Mouse (Mus musculus): Measurements from ENCODE around the gene Lat.
A peak's percentile ranks its signal among the peaks of the same experiment; 100 is the strongest.
"Not testable (repeated sequence)": the region's sequence is repeated elsewhere in the genome, so short reads cannot be mapped to it uniquely, and the experiment has no call there.

Gene Lat

GRCm38 (mm10) chr7:126369393-126369792 is at the start of gene Lat:
TSS of gene Lat (minus strand) at chr7:126369570.
- peak; percentile 37 for DNase-seq (ENCODE audit: low spot score)

DNA sequence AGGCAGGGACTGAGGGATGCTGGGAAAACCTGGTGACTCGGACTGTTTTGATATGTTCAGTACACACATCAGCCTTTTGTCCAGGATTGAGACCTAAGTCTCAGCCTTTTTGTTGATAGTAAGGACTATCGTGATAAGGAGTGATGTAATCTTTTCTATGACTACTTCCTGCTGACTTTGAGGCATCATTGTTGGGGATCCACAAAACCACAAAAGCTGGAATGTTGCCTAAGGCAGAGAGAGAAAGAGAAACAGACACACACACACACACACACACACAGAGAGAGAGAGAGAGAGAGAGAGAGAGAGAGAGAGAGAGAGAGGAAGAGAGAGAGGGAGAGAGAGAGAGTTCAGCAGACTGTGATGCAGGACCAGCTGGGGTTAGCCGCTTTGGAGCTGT is 49.1 kb upstream of the Lat start:
- DNase-seq (ENCODE audit: low spot score) = no peak

- DNase-seq (ENCODE audit: low spot score) = no peak
Observed at GRCm38 (mm10) chr7:126417606-126418005, 48.2 kb upstream of the Lat start.

DNA sequence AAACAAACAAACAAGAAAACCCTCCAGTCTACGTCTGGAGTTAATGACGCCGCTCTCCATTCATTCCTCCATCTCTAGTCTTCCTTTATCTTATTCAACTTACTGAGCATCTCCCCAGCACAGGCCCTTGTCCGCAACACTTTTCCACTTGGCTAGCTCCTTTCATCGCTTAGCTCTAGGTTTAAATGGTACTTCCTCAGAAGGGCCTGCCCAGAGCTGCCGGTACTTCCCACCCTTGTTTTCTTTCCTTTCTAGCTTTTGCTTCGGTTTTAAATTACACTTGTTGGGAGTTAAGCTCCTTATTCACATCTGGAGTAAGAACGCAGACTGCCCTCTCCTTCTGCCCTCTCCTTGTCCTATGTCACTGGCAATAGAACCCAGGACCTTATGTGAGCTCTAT is 47.7 kb upstream of the Lat start:
- peak; percentile 7 for DNase-seq (ENCODE audit: low spot score)

DNA sequence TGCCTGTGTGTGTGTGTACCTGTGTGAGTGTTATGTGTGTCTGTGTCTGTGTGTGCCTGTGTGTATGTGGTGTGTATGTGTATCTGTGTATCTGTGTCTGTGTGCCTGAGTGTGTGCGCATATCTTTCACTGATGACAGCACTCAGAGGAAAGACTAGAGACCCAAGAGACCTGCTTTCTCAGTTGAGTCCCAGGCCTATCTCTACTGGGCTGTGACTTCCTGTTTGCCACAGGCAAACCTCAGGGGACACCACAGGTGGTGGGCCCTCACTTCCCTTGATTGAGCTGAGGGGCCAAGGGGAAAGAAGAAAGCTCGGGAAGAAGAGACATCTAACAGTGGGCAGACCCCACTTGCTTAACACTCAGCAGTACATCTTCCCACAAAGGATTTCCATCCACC is 47.2 kb upstream of the Lat start:
- DNase-seq (ENCODE audit: low spot score) = peak; percentile 17

DNA sequence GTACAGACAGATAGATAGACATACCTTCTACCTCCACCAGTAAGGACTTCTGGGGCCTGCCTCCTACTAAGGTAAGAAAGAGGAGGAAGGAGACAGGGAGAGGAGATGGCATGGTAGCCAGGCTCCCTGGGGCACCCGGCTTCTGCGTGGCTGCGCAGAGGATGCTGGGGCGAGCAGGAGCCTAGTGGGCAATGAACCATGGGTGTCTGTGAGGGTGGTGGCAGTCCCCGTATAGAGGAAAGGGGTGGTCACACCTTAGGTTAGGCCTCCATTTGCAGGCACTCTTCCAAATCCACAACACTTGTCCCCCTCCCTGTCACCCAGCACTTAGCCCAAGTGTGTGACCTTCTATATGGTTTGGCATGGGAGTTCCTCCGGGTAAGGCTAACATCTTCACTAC is 45.4 kb upstream of the Lat start, which contains the start of gene Cd19:
TSS of gene Cd19 (minus strand) at position 165 of the 400 bp plus-strand sequence.
- DNase-seq (ENCODE audit: low spot score) = no peak

DNA sequence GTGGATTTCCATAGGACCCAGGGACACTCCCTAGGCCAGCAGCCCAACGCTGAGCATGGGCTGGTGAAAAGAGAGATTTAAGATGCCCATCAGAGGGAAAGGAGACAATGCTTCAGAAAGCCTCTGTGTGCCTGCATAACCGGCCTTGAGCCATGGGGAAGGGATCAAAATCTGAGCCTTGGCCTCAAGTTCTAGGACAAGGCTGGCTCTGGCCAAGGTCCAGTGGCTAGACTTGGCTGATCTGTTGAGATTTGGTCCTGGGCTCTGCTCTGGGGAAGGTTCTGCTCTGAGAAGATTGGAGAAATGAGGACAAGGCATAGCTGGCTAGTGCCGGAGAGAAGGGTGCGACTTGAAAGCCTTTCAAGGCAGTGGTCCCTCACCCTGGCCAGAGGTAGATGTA is 41.7 kb upstream of the Lat start:
- no peak for DNase-seq (ENCODE audit: low spot score)

DNA sequence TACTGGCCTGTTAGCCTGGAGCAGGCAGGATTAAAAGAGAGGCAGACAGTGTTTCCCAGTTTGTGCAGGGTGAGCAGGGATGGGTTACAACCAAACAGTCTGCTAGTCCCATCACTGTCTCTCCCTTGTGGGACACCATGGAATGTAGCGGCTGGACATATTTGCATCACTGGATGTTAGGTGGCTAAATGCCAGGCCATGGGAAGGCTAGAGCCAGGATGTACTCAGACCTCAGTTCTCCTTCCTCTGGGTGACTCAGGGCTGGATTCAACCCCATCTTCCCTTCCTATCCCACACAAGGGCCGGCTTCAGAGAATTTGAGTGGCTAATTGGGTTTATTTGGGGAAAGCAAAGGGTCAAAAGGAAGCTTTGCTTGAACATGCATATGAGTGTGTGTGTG is 39.3 kb upstream of the Lat start:
- no peak for DNase-seq (ENCODE audit: low spot score)

DNA sequence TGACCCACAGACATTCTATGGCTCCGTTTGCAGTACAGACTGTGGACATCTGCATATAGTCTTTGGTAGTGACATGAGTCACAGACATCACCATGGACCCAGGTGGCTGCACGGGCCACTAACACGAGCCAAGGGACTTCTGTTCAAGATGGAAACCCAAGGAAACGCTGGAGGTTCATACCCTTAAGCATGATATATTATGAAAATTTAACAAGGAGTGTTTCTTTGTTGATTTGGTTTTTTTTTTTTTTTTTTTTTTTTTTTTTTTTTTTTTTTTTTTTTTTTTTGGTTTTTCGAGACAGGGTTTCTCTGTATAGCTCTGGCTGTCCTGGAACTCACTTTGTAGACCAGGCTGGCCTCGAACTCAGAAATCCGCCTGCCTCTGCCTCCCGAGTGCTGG is 33.1 kb upstream of the Lat start:
- not testable (repeated sequence) for DNase-seq (ENCODE audit: low spot score)

GRCm38 (mm10) chr7:126399548-126399947 is 30.2 kb upstream of the Lat start:
- DNase-seq (ENCODE audit: low spot score) = peak; percentile 70

DNA sequence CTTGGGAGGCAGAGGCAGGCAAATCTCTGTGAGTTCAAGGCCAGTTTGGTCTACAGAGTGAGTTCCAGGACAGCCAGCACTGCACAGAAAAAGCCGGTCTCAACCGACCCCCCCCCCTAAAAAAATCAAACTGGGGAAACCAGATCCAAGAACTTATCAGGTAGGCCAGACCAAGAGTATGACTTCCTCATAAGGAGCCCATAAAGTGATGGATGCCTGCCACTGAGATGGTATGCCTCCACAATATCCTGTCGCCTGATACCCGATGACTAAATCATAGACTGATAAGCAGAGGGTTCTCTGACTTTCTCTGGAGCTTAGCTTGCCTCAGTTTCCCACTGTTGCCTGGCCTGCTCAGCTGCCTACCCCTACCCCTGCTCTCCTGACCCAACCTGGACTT is 28.5 kb upstream of the Lat start:
- DNase-seq (ENCODE audit: low spot score) = no peak

- DNase-seq (ENCODE audit: low spot score) = no peak
Observed at GRCm38 (mm10) chr7:126397221-126397620, 27.9 kb upstream of the Lat start.

DNA sequence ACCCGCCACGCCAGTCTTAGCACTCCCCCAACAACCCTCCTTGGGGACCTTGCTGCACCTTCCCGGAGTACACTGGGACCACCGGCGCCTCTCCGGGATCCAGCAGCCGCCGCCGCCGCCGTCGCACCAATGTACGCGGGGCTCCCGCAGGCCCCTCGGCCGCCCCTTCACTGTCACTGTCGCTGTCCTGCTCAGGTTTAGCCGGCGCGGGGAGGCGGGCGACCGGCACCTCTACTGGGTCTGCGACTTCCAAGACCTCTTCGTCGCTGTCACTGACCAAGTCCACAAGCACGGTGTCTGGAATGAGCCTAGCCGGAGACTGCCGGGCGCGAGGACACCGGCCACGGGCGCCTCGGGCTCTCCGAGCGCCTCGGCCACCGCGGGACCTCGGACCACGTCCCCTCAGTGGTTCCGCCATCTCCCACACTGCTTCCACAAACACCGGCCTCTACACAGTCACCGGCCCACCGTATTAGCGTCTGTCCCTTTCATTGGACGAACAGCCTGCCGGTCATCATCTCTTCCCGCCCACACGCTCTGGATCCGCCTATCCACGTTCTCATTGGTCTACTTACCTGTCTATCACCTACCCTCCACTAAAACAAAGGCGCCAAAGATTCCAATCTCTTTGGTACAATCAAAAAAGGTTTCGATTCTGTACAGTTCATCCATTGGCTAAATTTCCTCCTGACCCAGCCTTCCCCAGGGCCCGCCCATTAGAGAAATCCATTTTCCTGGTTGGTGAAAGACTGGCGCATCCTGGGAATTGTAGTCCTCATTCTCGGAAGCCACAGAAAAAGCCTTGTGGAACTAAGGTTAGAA is 27.1 kb upstream of the Lat start, which contains the start of gene Nfatc2ip:
TSS of gene Nfatc2ip (minus strand) at position 440 of the 822 bp plus-strand sequence.
- DNase-seq (ENCODE audit: low spot score) = peak; percentile 93

GRCm38 (mm10) chr7:126392086-126392884 is 22.9 kb upstream of the Lat start:
- not testable (repeated sequence) for DNase-seq (ENCODE audit: low spot score)

GRCm38 (mm10) chr7:126388185-126388584 is 18.8 kb upstream of the Lat start:
- DNase-seq (ENCODE audit: low spot score) = no peak

DNA sequence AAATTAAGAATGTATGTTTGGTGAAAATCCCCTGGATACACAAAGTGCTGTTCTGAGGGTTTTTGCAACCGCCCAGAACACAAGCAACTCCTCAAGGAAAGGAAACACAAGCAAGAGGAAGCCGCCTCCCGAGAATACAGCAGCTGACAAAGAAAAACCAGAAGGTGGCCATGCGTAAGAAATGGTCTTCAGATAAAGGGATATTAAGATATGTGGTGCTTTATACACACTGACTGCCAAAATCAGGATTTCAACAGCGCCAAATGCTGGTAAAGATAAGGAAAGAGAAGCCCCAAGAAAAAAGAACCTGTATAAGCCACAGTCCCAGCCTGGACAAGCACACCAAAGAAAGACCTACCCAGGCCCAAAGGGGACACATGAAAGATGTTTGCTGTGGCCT is 14.2 kb upstream of the Lat start:
- no peak for DNase-seq (ENCODE audit: low spot score)

GRCm38 (mm10) chr7:126377278-126378158 is 8.1 kb upstream of the Lat start, which contains the start of gene Spns1:
TSS of gene Spns1 (minus strand) at chr7:126377450.
- DNase-seq (ENCODE audit: low spot score) = peak; percentile 85

DNA sequence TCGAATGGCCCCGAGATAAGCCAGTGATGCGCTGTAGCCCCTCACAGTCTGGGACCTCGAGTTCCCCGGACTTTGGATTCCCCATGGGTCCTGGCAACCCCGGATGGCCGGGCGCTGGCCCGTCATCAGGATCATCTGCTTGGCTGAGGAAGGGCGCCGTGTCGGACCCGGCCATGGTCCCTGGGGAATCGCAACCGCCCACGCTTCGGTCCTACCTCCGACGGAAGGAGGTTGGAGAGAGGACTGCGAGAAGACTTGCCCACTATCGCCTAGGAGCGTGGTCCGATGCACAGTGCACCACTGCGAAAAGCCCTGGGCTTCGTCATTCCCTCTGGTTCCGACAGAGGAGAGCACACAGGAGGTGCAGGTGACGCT is 7.5 kb upstream of the Lat start:
- no peak for DNase-seq (ENCODE audit: low spot score)

DNA sequence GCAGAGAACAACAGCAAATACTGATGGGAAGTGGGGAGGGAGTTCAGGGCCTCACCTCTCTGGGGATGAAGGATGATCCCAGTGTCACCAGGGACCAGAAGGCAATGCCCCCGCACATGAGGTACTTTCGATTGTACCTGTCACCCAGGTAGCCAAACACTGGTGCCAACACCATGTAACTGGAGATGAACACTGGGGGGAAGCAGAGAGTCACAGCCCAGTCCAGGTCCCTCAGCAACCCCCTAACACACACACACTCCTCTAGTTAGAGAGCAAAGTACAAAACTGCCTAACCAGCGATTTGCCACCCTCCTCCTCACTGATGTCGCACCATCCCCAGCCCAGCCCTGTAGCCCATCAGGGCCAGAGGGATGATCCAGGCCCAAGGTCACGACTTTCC is 5.6 kb upstream of the Lat start:
- DNase-seq (ENCODE audit: low spot score) = no peak

GRCm38 (mm10) chr7:126374526-126374925 is 5.2 kb upstream of the Lat start:
- DNase-seq (ENCODE audit: low spot score) = no peak

DNA sequence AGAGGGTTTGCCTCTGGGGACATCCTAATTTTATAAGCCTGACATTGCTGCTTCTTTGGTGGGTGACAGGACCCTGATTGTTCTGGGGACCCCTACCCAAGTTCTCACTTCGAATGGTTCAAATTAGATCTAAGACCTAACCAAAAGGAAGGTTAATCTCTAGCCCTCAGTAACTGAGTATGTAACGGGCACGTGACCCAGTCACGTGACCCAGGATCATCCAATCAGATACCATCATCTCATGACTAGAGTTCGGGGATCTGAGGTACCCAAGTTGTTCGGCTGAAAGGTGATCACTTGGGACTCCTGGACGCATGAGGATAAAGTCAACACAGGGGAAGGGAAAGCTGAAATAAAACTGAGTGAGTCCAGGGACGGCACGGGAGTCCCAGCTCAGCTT is 3.6 kb upstream of the Lat start:
- no peak for DNase-seq (ENCODE audit: low spot score)

GRCm38 (mm10) chr7:126368367-126368766 is 1.0 kb downstream of the Lat start:
- no peak for DNase-seq (ENCODE audit: low spot score)
